Mouse (Mus musculus): ENCODE results near the gene Crtc2.

GRCm38 (mm10) chr3:90222941-90223340 lies 31.0 kb upstream of the Crtc2 start:
- TF ChIP-seq POLR2A (IDR thresholded peaks at IDR 0.05; ENCODE audit: control insufficient read depth, extremely low read depth, insufficient read depth, low read length, poor library complexity), result no peak
- no peak for TF ChIP-seq CTCF (IDR thresholded peaks at IDR 0.05; ENCODE audit: borderline replicate concordance, control insufficient read depth, extremely low read depth, insufficient read depth, low read length, poor library complexity)

Measured in thymus, adult 2 months (tissue).